Mouse (Mus musculus): ENCODE data around the gene Disc1.

DNA sequence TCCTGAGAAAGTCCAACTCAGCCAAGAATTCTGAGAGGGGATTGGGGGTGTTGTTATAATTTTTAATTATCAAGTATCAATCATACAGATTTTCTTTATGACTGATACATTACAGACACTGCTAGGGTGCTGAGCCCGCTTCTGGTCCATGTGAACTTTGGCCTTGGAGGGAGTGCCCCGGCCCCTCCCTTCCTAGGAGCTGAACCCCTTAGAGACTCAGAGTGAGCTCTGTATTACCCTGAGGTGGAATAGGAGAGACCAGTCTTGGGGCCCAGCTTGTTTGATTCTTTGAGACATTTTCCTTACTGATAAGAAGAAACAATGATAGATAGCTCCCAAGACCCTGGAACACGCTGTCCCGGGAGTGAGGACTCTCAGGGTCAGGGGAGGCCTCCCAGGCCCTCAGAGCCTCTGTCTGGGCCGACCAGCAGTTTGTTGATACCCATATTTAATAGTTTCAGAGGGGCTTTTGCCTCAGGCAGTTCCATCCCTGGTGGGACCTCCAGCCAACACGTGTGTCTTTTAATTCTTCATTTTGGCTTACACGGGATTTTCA, 192.8 kb downstream of the Disc1 start:
- TF ChIP-seq CTCF (IDR thresholded peaks at IDR 0.05; ENCODE audit: borderline replicate concordance, extremely low read depth, insufficient read depth, insufficient read length) (no peak), POLR2A (IDR thresholded peaks at IDR 0.05; ENCODE audit: borderline replicate concordance, extremely low read depth, insufficient read depth, insufficient read length, poor library complexity, severe bottlenecking) (no peak)
